In genomic region chr17:31308291-31308816, GRCm38 (mm10) we compare ENCODE assay signal across 17 mouse cellular contexts. TPM values are rescaled to one million over a fixed set of nuclear protein-coding genes. Genes with fewer than 3 reads are reported as not detected.
DNase-seq lines count a peak whose midpoint lies in the region; ATAC-seq and TF ChIP-seq lines count a peak whose summit lies in the region.
"Had no signal": no experiment of that assay in that cellular context is flagged by ENCODE, and none has a peak within 500 bp of the region (broad histone marks: within the 10 kb centered on the region; RNA-seq: fewer than 3 reads in every experiment).

No protein-coding gene starts in this region.

- H3K36me3 ChIP-seq in heart, adult 2 months (ENCODE audit: control insufficient read depth, insufficient read depth, low read length) = no peaks in the 10 kb centered on the region
- H3K36me3 ChIP-seq in ES-Bruce4 (ENCODE audit: control insufficient read depth, insufficient read depth, low read length, poor library complexity, severe bottlenecking) (no peaks in the 10 kb centered on the region), G1E (replicated peaks) (no peaks in the 10 kb centered on the region)
- no peaks in the 10 kb centered on the region for H3K36me3 ChIP-seq in limb, embryonic 10.5 days
- no peaks in the 10 kb centered on the region for H3K36me3 ChIP-seq in midbrain, embryonic 14.5 days (ENCODE audit: control insufficient read depth, insufficient read depth, low read length)
- H3K36me3 ChIP-seq: embryonic facial prominence, embryonic 12.5 days; limb, embryonic 12.5 days; liver, embryonic 15.5 days; neural tube, embryonic 12.5 days had no signal

- TF ChIP-seq EP300 in heart, adult 2 months (IDR thresholded peaks at IDR 0.05; ENCODE audit: insufficient read depth, low read depth, low read length) = no peak
- peak; percentile 74; the same call in 1 of the 2 replicates for TF ChIP-seq EP300 in ES-Bruce4 (IDR thresholded peaks at IDR 0.05; ENCODE audit: insufficient read depth, low read depth, low read length)

- no peak overlapping the region for H3K27ac ChIP-seq in heart, adult 2 months
- H3K27ac ChIP-seq in ES-Bruce4 (ENCODE audit: insufficient read depth, low read length) = peak overlapping the region; percentile 30; the same call in 1 of the 2 replicates
- peak overlapping the region; percentile 30; the same call in 1 of the 2 replicates for H3K27ac ChIP-seq in limb, embryonic 10.5 days
- no peak overlapping the region for H3K27ac ChIP-seq in midbrain, embryonic 14.5 days (replicated peaks; ENCODE audit: low read depth, low read length)
- H3K27ac ChIP-seq: embryonic facial prominence, embryonic 12.5 days; kidney, postnatal 0 days; layer of hippocampus, adult 2 months; limb, embryonic 12.5 days; liver, embryonic 15.5 days had no signal

- peak; percentile 35 for DNase-seq in heart, postnatal 4 days
- DNase-seq in heart, adult 2 months = no peak
- no peak for DNase-seq in G1E (ENCODE audit: low spot score)
- DNase-seq in limb, embryonic 10.5 days (ENCODE audit: low spot score) = no peak
- DNase-seq in midbrain, embryonic 14.5 days = no peak
- DNase-seq in urinary bladder, postnatal 14 days (ENCODE audit: low spot score) = no peak
- DNase-seq: gastrocnemius, postnatal 25 days; right cerebral cortex, postnatal 25 days; thymus, adult 2 months had no signal

- H3K4me1 ChIP-seq in heart, adult 2 months (ENCODE audit: control insufficient read depth, insufficient read depth, low read length) = peaks cover 7% of the 10 kb centered on the region; the same call in 1 of the 2 replicates
- H3K4me1 ChIP-seq in ES-Bruce4 (ENCODE audit: control insufficient read depth, insufficient read depth, low read length) (peaks cover 19% of the 10 kb centered on the region), G1E (ENCODE audit: insufficient read depth, low read depth, low read length) (no peaks in the 10 kb centered on the region)
- H3K4me1 ChIP-seq in limb, embryonic 10.5 days = peaks cover 41% of the 10 kb centered on the region
- no peaks in the 10 kb centered on the region for H3K4me1 ChIP-seq in midbrain, embryonic 14.5 days (ENCODE audit: control insufficient read depth, insufficient read depth, low read length)

- WGBS in heart, adult 2 months = 69% methylated on average over 7 of the region's 7 CpGs
- WGBS in limb, embryonic 10.5 days = 93% methylated on average over 7 of the region's 7 CpGs
- WGBS in midbrain, embryonic 14.5 days = 91% methylated on average over 7 of the region's 7 CpGs

- H3K9me3 ChIP-seq in ES-Bruce4 (replicated peaks; ENCODE audit: control insufficient read depth, insufficient read depth, low read length, poor library complexity, severe bottlenecking) (no peaks in the 10 kb centered on the region), G1E (replicated peaks) (peaks cover 72% of the 10 kb centered on the region)
- H3K9me3 ChIP-seq in limb, embryonic 10.5 days (replicated peaks) = no peaks in the 10 kb centered on the region
- no peaks in the 10 kb centered on the region for H3K9me3 ChIP-seq in midbrain, embryonic 14.5 days (ENCODE audit: control insufficient read depth, low read length)
- H3K9me3 ChIP-seq: embryonic facial prominence, embryonic 12.5 days; limb, embryonic 12.5 days; liver, embryonic 15.5 days; neural tube, embryonic 12.5 days had no signal

- H3K9ac ChIP-seq in heart, adult 2 months (ENCODE audit: low read depth, low read length) = no peak overlapping the region
- no peak overlapping the region for H3K9ac ChIP-seq in ES-Bruce4 (ENCODE audit: low read depth, poor library complexity, severe bottlenecking)
- no peak overlapping the region for H3K9ac ChIP-seq in midbrain, embryonic 14.5 days (replicated peaks; ENCODE audit: low read length)
- H3K9ac ChIP-seq: embryonic facial prominence, embryonic 12.5 days; limb, embryonic 12.5 days; liver, embryonic 15.5 days; neural tube, embryonic 12.5 days had no signal

- H3K27me3 ChIP-seq in heart, adult 2 months (ENCODE audit: control insufficient read depth, insufficient read depth, low read length) = no peaks in the 10 kb centered on the region
- H3K27me3 ChIP-seq in ES-Bruce4 (ENCODE audit: control insufficient read depth, insufficient read depth, low read length, poor library complexity, severe bottlenecking) (no peaks in the 10 kb centered on the region), G1E (ENCODE audit: insufficient read depth, low read length) (no peaks in the 10 kb centered on the region)
- H3K27me3 ChIP-seq in limb, embryonic 10.5 days (ENCODE audit: low read depth, poor library complexity, severe bottlenecking) = no peaks in the 10 kb centered on the region
- H3K27me3 ChIP-seq in midbrain, embryonic 14.5 days (ENCODE audit: control insufficient read depth, insufficient read depth, low read length) = no peaks in the 10 kb centered on the region
- H3K27me3 ChIP-seq: embryonic facial prominence, embryonic 12.5 days; limb, embryonic 12.5 days; liver, embryonic 15.5 days; neural tube, embryonic 12.5 days had no signal

- intact Hi-C loops in heart, adult 2 months (cut with DNase I) = loop anchor here (2.0 kb wide), 1 partner anchor 26 kb away; no protein-coding TSS in a partner anchor

- TF ChIP-seq CTCF in heart, adult 2 months (IDR thresholded peaks at IDR 0.05) = no peak
- TF ChIP-seq CTCF in ES-Bruce4 (IDR thresholded peaks at IDR 0.05; ENCODE audit: low read depth, low read length) (no peak), G1E (IDR thresholded peaks at IDR 0.05; ENCODE audit: low read depth, low read length) (no peak)

- ATAC-seq in G1E (ENCODE audit: extremely low read depth, insufficient number of reproducible peaks, low FRiP score, poor library complexity, severe bottlenecking) = no peak
- no peak for ATAC-seq in midbrain, embryonic 14.5 days (ENCODE audit: low FRiP score, low TSS enrichment)
- ATAC-seq: CD4-positive, CD25-positive, alpha-beta regulatory T cell, adult 4 months had no signal

- no peak overlapping the region for H3K4me2 ChIP-seq in midbrain, embryonic 14.5 days (ENCODE audit: low read length)
- H3K4me2 ChIP-seq: embryonic facial prominence, embryonic 12.5 days; limb, embryonic 12.5 days; liver, embryonic 15.5 days; neural tube, embryonic 12.5 days had no signal

- H3K79me2 ChIP-seq in heart, adult 2 months (replicated peaks; ENCODE audit: control insufficient read depth, insufficient read depth, low read length) = no peaks in the 10 kb centered on the region

- no peak for TF ChIP-seq POLR2A in heart, adult 2 months (IDR thresholded peaks at IDR 0.05; ENCODE audit: insufficient read depth, low read depth, low read length)
- no peak for TF ChIP-seq POLR2A in ES-Bruce4 (IDR thresholded peaks at IDR 0.05; ENCODE audit: insufficient read depth, low read length)

- no peak overlapping the region for H3K4me3 ChIP-seq in heart, adult 2 months
- H3K4me3 ChIP-seq in ES-Bruce4 (ENCODE audit: low read depth, low read length) (no peak overlapping the region), G1E (ENCODE audit: low read depth, low read length) (peak overlapping the region; percentile 38; the same call in 1 of the 2 replicates)
- no peak overlapping the region for H3K4me3 ChIP-seq in limb, embryonic 10.5 days
- no peak overlapping the region for H3K4me3 ChIP-seq in midbrain, embryonic 14.5 days (replicated peaks; ENCODE audit: low read depth, low read length)
- H3K4me3 ChIP-seq: embryonic facial prominence, embryonic 12.5 days; layer of hippocampus, adult 2 months; limb, embryonic 12.5 days; liver, embryonic 15.5 days; neural tube, embryonic 12.5 days had no signal

RNA-seq across cellular contexts. Expression of gene Slc37a1, which starts 21.8 kb away (rescaled TPM):
- 10 to 100 TPM; 10.8 to 11.6 TPM for total RNA-seq in heart, postnatal 4 days (2021)
- 1 to 10 TPM; 7.3 to 9.1 TPM for total RNA-seq in heart, adult 2 months (2021)
- 18.7 and 19.7 TPM in 2 replicates for polyA plus RNA-seq in heart, adult 2 months (2012; rRNA removed)
- polyA plus RNA-seq in ES-Bruce4 (2011; ENCODE audit: insufficient read depth, insufficient read length, low read depth, missing spikeins) (13.4 and 14.6 TPM in 2 replicates), G1E (2012) (not detected in 2 replicates)
- total RNA-seq in G1E (2014; fragmentation: Nextera tagmentation) (not detected in 2 replicates), G1E (2017) (0.12 and 0.38 TPM in 2 replicates)
- polyA plus RNA-seq in limb, embryonic 10.5 days (2016; fragmentation: Nextera tagmentation; extraction: Ambion mirVana) = 3.3 and 4.1 TPM in 2 replicates
- polyA plus RNA-seq in midbrain, embryonic 14.5 days (2014; fragmentation: Nextera tagmentation; extraction: Ambion mirVana) = 12.0 and 12.8 TPM in 2 replicates

RNA-seq across cellular contexts. Expression of gene Rsph1, which starts 31.2 kb away (rescaled TPM):
- 1 to 10 TPM; 1.7 to 2.4 TPM for total RNA-seq in heart, postnatal 4 days (2021)
- total RNA-seq in heart, adult 2 months (2021) = 1 to 10 TPM in 1 of 2 experiments, under 1 TPM in 1; 0.81 to 1.2 TPM
- polyA plus RNA-seq in heart, adult 2 months (2012; rRNA removed) = 0.32 and 1.2 TPM in 2 replicates
- polyA plus RNA-seq in ES-Bruce4 (2011; ENCODE audit: insufficient read depth, insufficient read length, low read depth, missing spikeins) (11.3 and 11.5 TPM in 2 replicates), G1E (2012) (not detected in 2 replicates)
- total RNA-seq in G1E (2014; fragmentation: Nextera tagmentation) (not detected in 2 replicates), G1E (2017) (not detected in 2 replicates)
- polyA plus RNA-seq in limb, embryonic 10.5 days (2016; fragmentation: Nextera tagmentation; extraction: Ambion mirVana) = 0.62 and 0.90 TPM in 2 replicates
- 1.5 and 2.0 TPM in 2 replicates for polyA plus RNA-seq in midbrain, embryonic 14.5 days (2014; fragmentation: Nextera tagmentation; extraction: Ambion mirVana)

Comparison
In these comparisons a context has a peak if more than half of its experiments do, and no peak if none do; other contexts are left out.
1. H3K27ac ChIP-seq: peak in ES-Bruce4 (single experiment) and limb, embryonic 10.5 days (single experiment); none in heart, adult 2 months (single experiment) and midbrain, embryonic 14.5 days (single experiment).